In the genomic region with DNA sequence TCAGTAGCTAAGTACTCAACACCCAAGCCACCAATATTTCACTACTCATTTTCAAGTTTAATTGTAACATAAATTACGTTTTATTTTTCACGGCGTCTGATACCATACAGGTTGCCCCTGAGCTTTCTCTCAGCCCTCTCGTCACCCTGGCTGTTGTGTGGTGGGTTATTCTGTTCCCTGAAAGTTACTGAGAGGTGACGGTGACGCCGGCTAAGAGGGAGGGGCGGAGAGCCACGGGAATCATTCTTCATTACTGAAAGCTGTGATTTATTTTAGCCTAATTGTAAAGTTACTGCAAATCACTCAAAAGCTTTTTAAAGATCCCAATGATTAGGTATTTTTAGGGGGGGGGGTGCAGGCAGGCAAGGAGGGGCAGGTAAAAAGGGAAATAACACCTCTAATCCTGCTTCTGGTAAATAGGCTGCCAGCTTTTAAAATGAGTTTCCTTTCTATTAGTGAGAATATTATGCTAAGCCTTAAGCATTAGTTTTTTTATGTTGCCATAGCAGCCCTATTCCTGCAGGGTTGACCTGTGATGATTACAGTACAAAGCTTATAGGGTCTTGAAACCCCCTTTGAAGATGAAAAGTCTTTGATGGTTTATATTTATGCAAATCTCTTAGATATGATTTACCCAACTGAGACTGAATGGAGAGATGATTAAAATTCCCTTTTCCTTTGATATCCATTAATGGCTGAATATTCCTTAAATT, we compare ENCODE assay signal across 12 mouse cellular contexts.
DNase-seq lines count a peak whose midpoint lies in the region; ATAC-seq and TF ChIP-seq lines count a peak whose summit lies in the region.
"Had no signal": no experiment of that assay in that cellular context is flagged by ENCODE, and none has a peak within 500 bp of the region (broad histone marks: within the 10 kb centered on the region; RNA-seq: fewer than 3 reads in every experiment).

No protein-coding gene starts in this region.

- no peak for TF ChIP-seq CTCF in brain, embryonic 14.5 days (IDR thresholded peaks at IDR 0.05; ENCODE audit: borderline replicate concordance, extremely low read depth, insufficient read depth, insufficient read length)
- no peak for TF ChIP-seq CTCF in hindbrain, postnatal 0 days (IDR thresholded peaks at IDR 0.05; ENCODE audit: low read depth)

- peaks cover 29% of the 10 kb centered on the region for H3K4me1 ChIP-seq in forebrain, embryonic 12.5 days
- 0 out of 2 replicates have a peak, but pooled peaks cover 5% of the 10 kb centered on the region for H3K4me1 ChIP-seq in hindbrain, postnatal 0 days (ENCODE audit: insufficient read depth, low read length)

- H3K9me3 ChIP-seq in forebrain, embryonic 12.5 days, result no peaks in the 10 kb centered on the region
- H3K9me3 ChIP-seq in hindbrain, postnatal 0 days (ENCODE audit: low read length), result no peaks in the 10 kb centered on the region

- peaks cover 36% of the 10 kb centered on the region for H3K27me3 ChIP-seq in forebrain, embryonic 12.5 days
- no peaks in the 10 kb centered on the region for H3K27me3 ChIP-seq in hindbrain, postnatal 0 days (ENCODE audit: insufficient read depth, low read length)

- H3K9ac ChIP-seq in forebrain, embryonic 12.5 days, result no peak overlapping the region
- peak overlapping the region; percentile 30; the same call in 1 of the 2 replicates for H3K9ac ChIP-seq in hindbrain, postnatal 0 days (replicated peaks; ENCODE audit: low read length)

- WGBS in forebrain, embryonic 12.5 days, result 3% methylated on average over 9 of the region's 9 CpGs
- WGBS in hindbrain, postnatal 0 days, result 14% methylated on average over 9 of the region's 9 CpGs

- H3K4me3 ChIP-seq in forebrain, embryonic 12.5 days (replicated peaks), result no peak overlapping the region
- no peak overlapping the region for H3K4me3 ChIP-seq in hindbrain, postnatal 0 days (ENCODE audit: low read length)

- H3K36me3 ChIP-seq in forebrain, embryonic 12.5 days (replicated peaks), result no peaks in the 10 kb centered on the region
- H3K36me3 ChIP-seq in hindbrain, postnatal 0 days (ENCODE audit: insufficient read depth, low read length), result no peaks in the 10 kb centered on the region

- TF ChIP-seq POLR2A in brain, embryonic 14.5 days (IDR thresholded peaks at IDR 0.05; ENCODE audit: borderline replicate concordance, extremely low read depth, insufficient read depth, insufficient read length, poor library complexity, severe bottlenecking), result no peak

- peak; percentile 61 for DNase-seq in cerebellum, adult 9-10 months
- DNase-seq in cerebellum, adult 11-12 months, result no peak
- peak; percentile 85 for DNase-seq in brain, embryonic 14.5 days (ENCODE audit: low read depth)
- DNase-seq in hindbrain, postnatal 0 days (ENCODE audit: low spot score), result peak; percentile 52
- DNase-seq in testis, postnatal 14 days (ENCODE audit: low spot score), result no peak
- no peak for DNase-seq in gastrocnemius, adult 18-20 months (ENCODE audit: low spot score)
- DNase-seq in ovary, postnatal 10 days (ENCODE audit: low spot score), result no peak
- DNase-seq: adrenal gland, adult 2 months; kidney, adult 9 months; lung, postnatal 10 days; right cerebral cortex, adult 18-20 months had no signal

- peak overlapping the region; percentile 45 for H3K4me2 ChIP-seq in forebrain, embryonic 12.5 days
- peak overlapping the region; percentile 43; the same call in 1 of the 2 replicates for H3K4me2 ChIP-seq in hindbrain, postnatal 0 days (ENCODE audit: low read depth, low read length)

- ATAC-seq in forebrain, embryonic 12.5 days (ENCODE audit: low FRiP score), result peak; percentile 61; the same call in 1 of the 2 replicates
- ATAC-seq in hindbrain, postnatal 0 days, result no peak

- peak overlapping the region; percentile 16; the same call in 1 of the 2 replicates for H3K27ac ChIP-seq in forebrain, embryonic 12.5 days
- peak overlapping the region; percentile 69; the same call in 1 of the 2 replicates for H3K27ac ChIP-seq in hindbrain, postnatal 0 days

Comparison
In these comparisons a context has a peak if more than half of its experiments do, and no peak if none do; other contexts are left out.
1. DNase-seq: peak in cerebellum, adult 9-10 months (single experiment), brain, embryonic 14.5 days (single experiment) and hindbrain, postnatal 0 days (single experiment); none in cerebellum, adult 11-12 months (single experiment), testis, postnatal 14 days (single experiment), gastrocnemius, adult 18-20 months (single experiment) and ovary, postnatal 10 days (single experiment).